Mouse (Mus musculus) forebrain, embryonic 14.5 days (tissue): ENCODE data around the gene Gm12166. TPM values are rescaled to one million over a fixed set of nuclear protein-coding genes. Genes with fewer than 3 reads are reported as not detected.

Experiments
- microRNA-seq: library from miRNA; unstranded; fragments of <30 nt; microRNA quantifications from one replicate; pipeline ENCODE4, GENCODE M21; 2016
- polyA plus RNA-seq: library from polyadenylated mRNA; unstranded; fragments of >200 nt; fragmentation: Nextera tagmentation; extraction: Ambion mirVana; gene quantifications from 2 replicates; pipeline ENCODE4 v1.2.1, GENCODE M21; 2014

The Gm12166 gene
- polyA plus RNA-seq, 1 experiment from 2014 or later, result 6.3 TPM

Small RNAs within 50 kb of the gene (microRNA-seq; reads per million reads assigned to microRNA genes)
- not detected for gene Mir8100

Other genes starting within 250 kb of the Gm12166 start
- gene Clint1, start 200.3 kb downstream of the Gm12166 start, polyA plus RNA-seq, result 38.4 and 43.2 TPM in 2 replicates
- 12.5 and 14.8 TPM in 2 replicates for gene Lsm11, start 107.4 kb downstream of the Gm12166 start, polyA plus RNA-seq
- gene Thg1l, start 96.8 kb downstream of the Gm12166 start, polyA plus RNA-seq, result 9.4 and 9.7 TPM in 2 replicates
- gene Sox30, start 72.0 kb downstream of the Gm12166 start, polyA plus RNA-seq, result 0.11 TPM in 1 of 2 replicates, not detected in the other
- gene Adam19, start 3.7 kb upstream of the Gm12166 start, polyA plus RNA-seq, result 4.5 and 6.2 TPM in 2 replicates
- 0.10 and 0.25 TPM in 2 replicates for gene Nipal4, start 114.2 kb upstream of the Gm12166 start, polyA plus RNA-seq
- 5.1 and 5.9 TPM in 2 replicates for gene Fndc9, start 183.2 kb upstream of the Gm12166 start, polyA plus RNA-seq